Mouse (Mus musculus): ENCODE data around the gene Nova2.

Gene Nova2

GRCm38 (mm10) chr7:18922807-18923206 lies 2.9 kb upstream of the Nova2 start:
- in situ Hi-C loops (cut with MboI; ENCODE audit: unreplicated experiment in 2 of 2), result no loop called here

- in situ Hi-C loops (cut with MboI; ENCODE audit: unreplicated experiment in 2 of 2), result no loop called here
These were observed 2.4 kb upstream of the Nova2 start for GRCm38 (mm10) chr7:18923267-18923666.

GRCm38 (mm10) chr7:18923711-18924191 lies 1.9 kb upstream of the Nova2 start:
- in situ Hi-C loops (cut with MboI; ENCODE audit: unreplicated experiment in 2 of 2), result no loop called here

GRCm38 (mm10) chr7:18924321-18924720 lies 1.4 kb upstream of the Nova2 start:
- in situ Hi-C loops (cut with MboI; ENCODE audit: unreplicated experiment in 2 of 2), result no loop called here

- in situ Hi-C loops (cut with MboI; ENCODE audit: unreplicated experiment in 2 of 2), result no loop called here
These were observed 528 bp downstream of the Nova2 start for GRCm38 (mm10) chr7:18926041-18926790.

- in situ Hi-C loops (cut with MboI; ENCODE audit: unreplicated experiment in 2 of 2), result no loop called here
These were observed 1.2 kb downstream of the Nova2 start for GRCm38 (mm10) chr7:18926911-18927310.

- in situ Hi-C loops (cut with MboI; ENCODE audit: unreplicated experiment in 2 of 2), result no loop called here
These were observed 2.1 kb downstream of the Nova2 start for GRCm38 (mm10) chr7:18927759-18928158.

- in situ Hi-C loops (cut with MboI; ENCODE audit: unreplicated experiment in 2 of 2), result no loop called here
These were observed 16.7 kb downstream of the Nova2 start for GRCm38 (mm10) chr7:18942376-18942775.

- in situ Hi-C loops (cut with MboI; ENCODE audit: unreplicated experiment in 2 of 2), result no loop called here
These were observed 17.1 kb downstream of the Nova2 start for GRCm38 (mm10) chr7:18942815-18943214.

GRCm38 (mm10) chr7:18948151-18948550 lies 22.5 kb downstream of the Nova2 start:
- in situ Hi-C loops (cut with MboI; ENCODE audit: unreplicated experiment in 2 of 2), result no loop called here

GRCm38 (mm10) chr7:18949781-18950522 lies 24.3 kb downstream of the Nova2 start:
- in situ Hi-C loops (cut with MboI; ENCODE audit: unreplicated experiment in 2 of 2), result no loop called here

GRCm38 (mm10) chr7:18950523-18951315 lies 25.0 kb downstream of the Nova2 start:
- in situ Hi-C loops (cut with MboI; ENCODE audit: unreplicated experiment in 2 of 2), result no loop called here

GRCm38 (mm10) chr7:18951397-18951796 lies 25.7 kb downstream of the Nova2 start:
- in situ Hi-C loops (cut with MboI; ENCODE audit: unreplicated experiment in 2 of 2), result no loop called here

- in situ Hi-C loops (cut with MboI; ENCODE audit: unreplicated experiment in 2 of 2), result no loop called here
These were observed 32.1 kb downstream of the Nova2 start for GRCm38 (mm10) chr7:18957569-18958383.

GRCm38 (mm10) chr7:18958384-18958766 lies 32.7 kb downstream of the Nova2 start:
- in situ Hi-C loops (cut with MboI; ENCODE audit: unreplicated experiment in 2 of 2), result no loop called here

- in situ Hi-C loops (cut with MboI; ENCODE audit: unreplicated experiment in 2 of 2), result no loop called here
These were observed 33.8 kb downstream of the Nova2 start for GRCm38 (mm10) chr7:18959446-18959845.

- in situ Hi-C loops (cut with MboI; ENCODE audit: unreplicated experiment in 2 of 2), result no loop called here
These were observed 36.6 kb downstream of the Nova2 start for GRCm38 (mm10) chr7:18962171-18962792.

- in situ Hi-C loops (cut with MboI; ENCODE audit: unreplicated experiment in 2 of 2), result no loop called here
These were observed 37.1 kb downstream of the Nova2 start for GRCm38 (mm10) chr7:18962795-18963194.

GRCm38 (mm10) chr7:18963294-18963843 lies 37.7 kb downstream of the Nova2 start:
- in situ Hi-C loops (cut with MboI; ENCODE audit: unreplicated experiment in 2 of 2), result no loop called here

GRCm38 (mm10) chr7:18965312-18965711 lies 39.6 kb downstream of the Nova2 start:
- in situ Hi-C loops (cut with MboI; ENCODE audit: unreplicated experiment in 2 of 2), result no loop called here

All from v-Abl transformed pro-B cells (cell line).